Mouse (Mus musculus) cerebellum, postnatal 25 days (tissue): Measurements from ENCODE around the gene Stx3.

Experiments used
- DNase-seq, 2 experiments: peaks; one replicate each; pipeline ENCODE4 v3.0.0; 2021; ENCODE audit warnings: mixed read lengths in 2 of 2

The Stx3 gene

DNA sequence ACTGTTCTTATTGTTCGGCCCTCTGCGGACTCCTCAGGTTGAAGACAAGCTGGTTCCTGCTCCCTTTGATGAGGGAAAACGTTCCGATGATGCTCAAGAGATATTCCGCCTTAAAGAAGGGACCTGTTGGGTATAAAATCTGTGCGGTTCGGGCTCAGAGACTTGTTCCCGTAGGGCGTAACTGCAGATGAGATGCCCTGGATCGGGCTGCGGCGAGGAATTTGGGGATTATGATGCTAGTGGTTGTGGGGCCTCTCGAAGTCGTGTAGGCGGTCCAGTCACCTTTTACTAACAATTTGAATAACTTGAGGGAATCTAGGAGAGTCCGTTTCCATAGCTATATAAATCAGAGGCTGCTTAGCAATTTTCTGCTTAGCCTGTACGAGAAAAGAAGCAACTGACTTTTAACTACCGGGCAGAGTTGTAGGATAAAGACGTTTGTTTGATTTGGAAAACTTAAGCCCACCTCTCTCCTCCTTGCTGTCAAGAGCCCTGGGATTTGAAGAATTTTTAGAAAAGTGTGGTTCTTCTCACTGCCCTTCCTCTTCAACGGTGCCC is at the start of gene Stx3:
Gene Stx3 (minus strand): TSS at position 261 of the 558 bp plus-strand sequence.
- no peak for DNase-seq

DNA sequence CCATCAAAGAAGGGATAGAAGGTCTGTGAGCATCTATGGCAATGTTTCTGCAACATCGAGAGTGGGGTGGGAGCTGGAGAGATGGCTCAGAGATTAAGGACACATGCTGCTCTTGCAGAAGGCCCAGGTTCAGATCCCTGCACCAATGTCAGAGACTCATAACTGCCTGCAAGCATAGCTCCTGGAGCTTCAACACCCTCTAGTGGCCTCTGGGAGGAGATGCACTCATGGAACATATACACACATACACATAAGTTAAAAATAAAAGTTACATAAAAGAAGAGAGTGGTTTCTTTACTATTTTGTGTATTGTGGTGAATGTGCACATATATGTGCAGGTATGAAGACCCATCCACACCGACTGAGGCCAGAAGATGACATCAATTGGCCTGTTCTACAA is 48.6 kb upstream of the Stx3 start:
- no peak for DNase-seq

DNA sequence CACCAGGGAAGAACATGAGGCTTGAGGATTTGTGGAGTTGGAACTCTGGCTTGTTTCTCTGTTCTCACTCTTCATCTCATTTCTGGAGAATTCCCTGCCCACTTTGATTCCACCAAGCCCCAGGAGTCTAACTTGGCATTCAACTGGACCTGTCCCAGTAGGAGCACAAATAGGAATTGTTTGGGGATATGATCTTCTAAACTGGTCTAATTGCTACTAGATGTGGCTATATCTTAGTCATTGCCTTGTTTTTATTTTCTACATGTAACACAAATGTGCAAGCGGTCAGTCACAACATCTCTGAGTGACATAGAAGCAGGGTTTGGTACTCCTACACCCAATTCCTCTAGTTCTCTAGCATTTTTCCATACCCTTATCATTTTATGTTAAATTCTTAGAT is 41.8 kb upstream of the Stx3 start, which contains the start of gene Olfr1418:
Gene Olfr1418 (minus strand): TSS at position 101 of the 400 bp plus-strand sequence.
- DNase-seq: no peak

GRCm38 (mm10) chr19:11856506-11856905 is 37.3 kb upstream of the Stx3 start:
- DNase-seq: no peak

DNA sequence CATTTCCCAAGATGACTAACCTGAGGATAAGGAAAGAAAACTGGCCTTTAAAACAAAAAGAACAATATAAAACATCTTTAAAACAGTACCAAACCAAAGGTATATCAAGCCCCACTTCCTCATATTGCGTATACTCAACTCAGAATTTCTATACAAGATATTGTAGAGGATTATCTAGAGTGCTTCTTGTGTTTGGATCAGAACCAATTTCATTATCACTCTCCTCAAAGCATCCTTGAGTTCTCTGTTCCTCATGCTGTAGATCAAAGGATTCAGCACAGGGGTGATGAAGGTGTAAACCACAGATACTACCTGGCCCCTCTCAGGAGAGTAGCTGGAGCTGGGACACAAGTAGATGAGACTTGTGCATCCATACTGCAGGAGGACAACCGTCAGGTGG is 35.6 kb upstream of the Stx3 start:
- no peak for DNase-seq

GRCm38 (mm10) chr19:11852652-11853051 is 33.4 kb upstream of the Stx3 start:
- DNase-seq: no peak

DNA sequence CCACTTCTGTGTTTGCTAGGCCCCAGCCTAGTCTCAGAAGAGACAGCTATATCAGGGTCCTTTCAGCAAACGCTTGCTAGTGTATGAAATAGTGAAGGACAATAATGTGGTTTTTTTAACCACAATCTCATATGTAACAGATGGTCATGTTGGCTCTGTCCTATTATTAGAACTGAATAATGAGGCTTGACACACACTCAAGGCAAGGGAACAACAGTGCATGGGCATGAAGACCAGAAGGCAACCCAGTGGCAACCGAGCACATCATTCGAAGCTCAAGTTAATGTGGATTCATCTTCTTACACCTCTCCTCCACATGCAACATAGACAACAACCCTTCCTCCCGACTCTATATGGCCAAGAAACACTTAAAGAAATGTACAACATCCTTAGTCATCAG is 27.1 kb upstream of the Stx3 start:
- DNase-seq: no peak

DNA sequence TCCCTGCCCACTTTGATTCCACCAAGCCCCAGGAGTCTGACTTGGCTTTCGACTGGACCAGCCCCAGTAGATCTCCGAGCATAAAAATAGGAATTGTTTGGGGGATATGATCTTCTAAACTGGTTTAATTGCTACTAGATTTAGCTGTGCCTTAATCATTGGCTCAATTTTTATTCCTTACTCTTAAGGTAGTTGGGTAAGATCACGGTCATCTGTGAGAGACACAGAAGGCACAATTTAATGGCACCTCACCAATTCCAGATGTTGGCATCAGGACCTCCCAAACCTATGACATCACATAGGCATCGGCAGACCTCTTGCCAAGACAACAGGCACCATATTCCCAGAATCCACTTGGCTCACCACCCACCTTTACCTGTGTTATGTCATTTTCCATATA is 19.9 kb upstream of the Stx3 start, which contains the start of gene Olfr1417:
Gene Olfr1417 (minus strand): TSS at position 101 of the 400 bp plus-strand sequence.
- DNase-seq: no peak

GRCm38 (mm10) chr19:11823346-11824065 is 4.3 kb upstream of the Stx3 start:
- no peak for DNase-seq

GRCm38 (mm10) chr19:11820211-11820610 is 1.0 kb upstream of the Stx3 start:
- DNase-seq: peak in 1 of 2 experiments; percentile 25

- DNase-seq: peak; percentile 68 to 84
These were observed 597 bp upstream of the Stx3 start for GRCm38 (mm10) chr19:11819800-11820199.

DNA sequence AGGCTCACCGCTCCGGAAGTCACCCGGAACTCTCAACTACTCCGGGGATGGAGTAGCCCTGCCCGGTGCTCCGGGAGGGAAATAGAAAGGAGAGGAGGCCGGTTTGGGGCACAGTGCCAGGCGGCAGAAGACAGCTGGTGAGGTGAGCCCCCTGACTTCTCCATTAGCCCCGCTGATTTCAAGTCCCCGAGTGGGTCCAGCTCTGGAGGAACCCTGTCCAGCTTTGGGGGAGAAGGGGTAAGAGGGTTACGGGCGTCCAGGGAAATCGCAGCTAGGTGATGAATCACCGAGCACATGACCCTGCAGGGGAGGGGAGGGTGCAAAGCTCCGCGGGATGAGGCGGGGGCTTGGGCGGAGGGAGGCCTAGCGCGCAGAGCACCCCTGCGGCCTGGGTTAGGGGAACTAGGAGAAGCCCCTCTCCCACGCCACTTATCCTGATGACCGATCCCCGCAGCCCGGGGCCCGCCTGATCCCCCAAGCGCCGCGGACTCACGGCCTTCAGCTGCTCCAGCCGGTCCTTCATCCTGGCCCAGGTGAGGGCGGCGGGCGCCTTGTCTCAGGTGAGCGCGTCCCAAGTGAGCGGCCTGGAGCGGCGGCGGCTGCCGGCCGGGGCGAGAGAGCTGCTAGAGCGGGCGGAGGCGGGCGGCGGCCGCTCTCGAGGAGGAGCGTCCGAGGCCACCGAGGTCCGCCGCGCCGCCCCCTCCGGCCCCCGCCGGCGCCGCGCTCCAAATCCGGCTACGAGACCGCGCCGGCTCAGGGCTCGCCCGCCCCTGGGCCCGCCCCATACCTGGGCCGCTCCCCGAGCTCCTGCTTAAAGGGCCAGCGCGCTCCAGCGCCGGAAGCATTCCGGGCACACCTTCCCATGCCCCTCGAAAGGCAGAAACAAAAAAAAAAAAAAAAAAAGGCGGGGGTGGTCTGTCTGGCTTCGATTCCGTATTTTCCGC is 732 bp downstream of the Stx3 start:
- DNase-seq: peak; percentile 83 to 90

GRCm38 (mm10) chr19:11817586-11817985 is 1.6 kb downstream of the Stx3 start:
- peak in 1 of 2 experiments; percentile 5 for DNase-seq

DNA sequence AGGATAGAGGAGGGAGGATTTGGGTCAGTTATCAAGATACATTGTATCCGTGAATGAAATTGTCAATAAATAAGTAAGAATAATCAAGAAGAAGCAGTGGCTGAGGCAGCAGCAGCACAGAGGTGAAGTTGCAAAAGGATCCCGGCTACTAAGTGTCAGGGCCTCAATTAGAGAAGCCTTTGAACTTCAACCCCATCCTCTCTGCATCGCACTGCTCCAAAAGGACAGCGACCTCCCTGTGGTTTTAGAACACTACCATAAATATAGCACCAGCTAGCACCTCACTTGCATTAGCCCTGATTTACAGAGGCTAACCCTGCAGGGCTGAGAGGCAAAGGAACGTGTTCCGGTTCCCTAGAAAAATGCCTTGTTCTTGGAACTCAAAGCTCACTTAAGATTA is 2.5 kb downstream of the Stx3 start:
- no peak for DNase-seq

GRCm38 (mm10) chr19:11814742-11815333 is 4.4 kb downstream of the Stx3 start:
- DNase-seq: no peak

GRCm38 (mm10) chr19:11813649-11814048 is 5.6 kb downstream of the Stx3 start:
- no peak for DNase-seq

- no peak for DNase-seq
These were observed 6.1 kb downstream of the Stx3 start for GRCm38 (mm10) chr19:11813136-11813535.

DNA sequence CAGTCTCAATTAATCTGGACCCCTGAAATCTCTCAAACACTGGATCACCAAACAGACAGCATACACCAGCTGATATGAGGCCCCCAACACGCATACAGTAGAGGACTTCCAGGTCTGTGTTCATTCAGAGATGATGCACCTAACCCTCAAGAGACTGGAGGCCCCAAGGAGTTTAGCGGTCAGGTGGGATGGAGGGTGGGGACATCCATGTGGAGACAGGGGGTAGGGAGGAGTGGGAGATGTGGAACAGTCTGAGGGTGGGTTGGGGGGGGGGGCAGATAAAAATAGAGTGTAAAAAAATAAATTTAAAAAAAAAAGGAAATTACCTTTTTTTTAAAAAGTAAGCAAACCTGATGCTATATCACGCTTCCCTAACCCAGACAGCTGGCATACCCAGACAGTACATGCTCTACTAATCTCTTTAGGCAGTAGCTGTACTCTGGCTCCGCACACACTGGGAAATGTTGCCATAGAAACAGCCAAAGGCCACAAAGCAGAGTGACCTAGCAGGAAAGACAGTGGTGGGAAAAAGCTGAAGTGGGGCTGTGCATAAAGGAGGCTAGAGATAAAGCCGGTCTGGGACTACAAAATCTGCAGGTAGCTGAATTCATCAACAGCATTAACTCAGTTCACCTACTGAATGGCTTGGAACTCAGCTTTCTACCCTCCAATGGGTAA is 7.4 kb downstream of the Stx3 start:
- no peak for DNase-seq

- DNase-seq: peak in 1 of 2 experiments; percentile 8
These were observed 8.3 kb downstream of the Stx3 start for GRCm38 (mm10) chr19:11810856-11811255.

DNA sequence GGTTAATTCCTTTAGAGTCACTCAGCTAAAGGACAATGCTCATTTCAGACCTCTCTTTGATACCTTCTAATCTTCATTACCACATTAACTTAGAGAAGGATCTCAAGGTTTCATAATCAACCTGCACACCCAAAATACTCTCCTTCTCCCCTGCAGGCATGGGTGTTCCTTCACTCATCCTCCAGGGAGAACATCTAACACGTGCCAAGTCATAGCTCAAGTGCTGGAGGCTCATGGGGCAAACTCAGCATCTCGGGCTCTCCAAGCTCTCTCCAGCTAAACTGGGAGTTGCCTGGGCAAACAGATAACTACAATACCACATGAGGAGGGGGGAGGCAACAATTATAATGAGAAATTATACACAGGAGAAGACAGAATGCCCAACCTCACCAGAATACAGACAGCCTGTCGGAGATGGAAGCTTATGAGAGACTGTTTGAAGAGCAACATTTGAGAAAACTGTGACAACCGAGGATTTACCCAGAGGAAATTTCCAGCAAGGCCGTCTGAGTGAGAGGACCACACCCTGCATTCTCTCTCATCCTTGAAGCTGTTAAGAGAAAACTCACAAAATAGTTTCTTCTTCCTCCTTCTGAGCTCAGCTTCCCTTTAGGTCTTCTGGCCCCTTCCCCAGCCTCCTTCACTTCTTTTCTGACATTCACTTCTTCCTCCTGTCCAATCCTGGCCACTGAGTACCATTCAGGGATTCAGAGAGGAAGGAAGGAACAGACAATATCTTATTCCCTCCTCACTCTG is 9.0 kb downstream of the Stx3 start:
- DNase-seq: no peak

GRCm38 (mm10) chr19:11808452-11808851 is 10.8 kb downstream of the Stx3 start:
- DNase-seq: no peak

DNA sequence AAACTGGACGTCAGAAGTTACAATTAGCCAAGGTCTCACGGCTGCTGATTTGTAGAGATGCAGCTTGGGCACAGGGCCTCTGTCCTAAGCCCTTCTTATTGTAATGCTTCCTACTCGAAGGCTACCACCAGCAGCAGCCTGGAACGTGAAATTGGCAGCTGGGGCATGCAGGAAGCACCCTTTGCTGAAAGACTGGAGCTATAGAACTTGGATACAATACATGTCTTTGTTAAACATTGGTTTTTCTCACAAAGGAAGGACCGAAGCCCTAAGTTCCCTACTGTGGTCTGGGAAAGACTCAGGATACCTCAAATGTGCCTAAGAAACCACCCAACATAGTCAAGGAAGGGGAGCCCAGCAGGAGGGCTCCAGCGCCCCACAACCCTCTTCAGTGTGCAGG is 11.4 kb downstream of the Stx3 start:
- DNase-seq: no peak
